Mouse (Mus musculus): Measurements from ENCODE around the gene Plk5. TPM values are rescaled to one million over a fixed set of nuclear protein-coding genes. Genes with fewer than 3 reads are reported as not detected.
A peak's percentile ranks its signal among the peaks of the same experiment; 100 is the strongest.

Plk5 gene
- polyA plus RNA-seq, 1 experiment from 2014 or later: 0.20 TPM

GRCm38 (mm10) chr10:80348981-80349380, 7.3 kb upstream of the Plk5 start:
- WGBS: 20% methylated on average over 26 of the region's 26 CpGs
- H3K4me3 ChIP-seq (ENCODE audit: low read depth, low read length): peak overlapping the region; percentile 45
- H3K27me3 ChIP-seq (replicated peaks; ENCODE audit: control insufficient read depth, insufficient read depth, low read length): 0 out of 2 replicates have a peak, but pooled peaks cover under 1% of the 10 kb centered on the region

GRCm38 (mm10) chr10:80350292-80350691, 6.0 kb upstream of the Plk5 start:
- H3K9me3 ChIP-seq (ENCODE audit: control insufficient read depth): no peaks in the 10 kb centered on the region
- 2% methylated on average over 7 of the region's 7 CpGs for WGBS
- H3K4me1 ChIP-seq (replicated peaks; ENCODE audit: control insufficient read depth, insufficient read depth, low read length): peaks cover 4% of the 10 kb centered on the region; the same call in 1 of the 2 replicates
- no peak overlapping the region for H3K4me3 ChIP-seq (ENCODE audit: low read depth, low read length)
- no peak overlapping the region for H3K27ac ChIP-seq (ENCODE audit: low read depth, low read length)
- TF ChIP-seq CTCF (IDR thresholded peaks at IDR 0.05; ENCODE audit: low read depth): peak; percentile 98
- H3K9ac ChIP-seq (ENCODE audit: low read depth, low read length): no peak overlapping the region
- H3K36me3 ChIP-seq (ENCODE audit: control insufficient read depth, insufficient read depth): no peaks in the 10 kb centered on the region
- H3K27me3 ChIP-seq (replicated peaks; ENCODE audit: control insufficient read depth, insufficient read depth, low read length): peaks cover 12% of the 10 kb centered on the region
- H3K4me2 ChIP-seq (replicated peaks; ENCODE audit: low read depth): no peak overlapping the region
- peak; percentile 61 for ATAC-seq

More at GRCm38 (mm10) chr10:80348981-80349380, 7.3 kb upstream of the Plk5 start:
- H3K9me3 ChIP-seq (ENCODE audit: control insufficient read depth): no peaks in the 10 kb centered on the region
- H3K27ac ChIP-seq (ENCODE audit: low read depth, low read length): no peak overlapping the region
- no peaks in the 10 kb centered on the region; the same call in 1 of the 2 replicates for H3K36me3 ChIP-seq (ENCODE audit: control insufficient read depth, insufficient read depth)
- no peak overlapping the region for H3K9ac ChIP-seq (ENCODE audit: low read depth, low read length)
- peak overlapping the region; percentile 77 for H3K4me2 ChIP-seq (replicated peaks; ENCODE audit: low read depth)
- peaks cover 4% of the 10 kb centered on the region; the same call in 1 of the 2 replicates for H3K4me1 ChIP-seq (replicated peaks; ENCODE audit: control insufficient read depth, insufficient read depth, low read length)
- ATAC-seq: no peak
- TF ChIP-seq CTCF (IDR thresholded peaks at IDR 0.05; ENCODE audit: low read depth): no peak

GRCm38 (mm10) chr10:80351896-80352295, 4.4 kb upstream of the Plk5 start:
- H3K27me3 ChIP-seq (replicated peaks; ENCODE audit: control insufficient read depth, insufficient read depth, low read length): peaks cover 28% of the 10 kb centered on the region

GRCm38 (mm10) chr10:80352727-80353126, 3.5 kb upstream of the Plk5 start:
- Histone ChIP-seq H3K27me3 (replicated peaks; ENCODE audit: control insufficient read depth, insufficient read depth, low read length) (peaks cover 36% of the 10 kb centered on the region), H3K36me3 (ENCODE audit: control insufficient read depth, insufficient read depth) (no peaks in the 10 kb centered on the region), H3K4me3 (ENCODE audit: low read depth, low read length) (no peak overlapping the region), H3K9me3 (ENCODE audit: control insufficient read depth) (no peaks in the 10 kb centered on the region), H3K9ac (ENCODE audit: low read depth, low read length) (no peak overlapping the region), H3K27ac (ENCODE audit: low read depth, low read length) (no peak overlapping the region), H3K4me1 (replicated peaks; ENCODE audit: control insufficient read depth, insufficient read depth, low read length) (peaks cover 3% of the 10 kb centered on the region; the same call in 1 of the 2 replicates), H3K4me2 (replicated peaks; ENCODE audit: low read depth) (no peak overlapping the region)
- 72% methylated on average over 8 of the region's 8 CpGs for WGBS
- TF ChIP-seq CTCF (IDR thresholded peaks at IDR 0.05; ENCODE audit: low read depth): no peak
- no peak for ATAC-seq

More at GRCm38 (mm10) chr10:80351896-80352295, 4.4 kb upstream of the Plk5 start:
- H3K4me2 ChIP-seq (replicated peaks; ENCODE audit: low read depth): no peak overlapping the region
- no peak overlapping the region for H3K9ac ChIP-seq (ENCODE audit: low read depth, low read length)
- no peak for TF ChIP-seq CTCF (IDR thresholded peaks at IDR 0.05; ENCODE audit: low read depth)
- 18% methylated on average over 11 of the region's 11 CpGs for WGBS
- H3K27ac ChIP-seq (ENCODE audit: low read depth, low read length): no peak overlapping the region
- peak; percentile 46; the same call in 1 of the 2 replicates for ATAC-seq
- H3K9me3 ChIP-seq (ENCODE audit: control insufficient read depth): no peaks in the 10 kb centered on the region
- no peak overlapping the region for H3K4me3 ChIP-seq (ENCODE audit: low read depth, low read length)
- no peaks in the 10 kb centered on the region for H3K36me3 ChIP-seq (ENCODE audit: control insufficient read depth, insufficient read depth)
- H3K4me1 ChIP-seq (replicated peaks; ENCODE audit: control insufficient read depth, insufficient read depth, low read length): peaks cover 4% of the 10 kb centered on the region; the same call in 1 of the 2 replicates

GRCm38 (mm10) chr10:80355431-80355830, 828 bp upstream of the Plk5 start:
- no peak overlapping the region for H3K4me2 ChIP-seq (replicated peaks; ENCODE audit: low read depth)
- ATAC-seq: no peak
- no peak overlapping the region for H3K4me3 ChIP-seq (ENCODE audit: low read depth, low read length)
- no peak for TF ChIP-seq CTCF (IDR thresholded peaks at IDR 0.05; ENCODE audit: low read depth)
- H3K36me3 ChIP-seq (ENCODE audit: control insufficient read depth, insufficient read depth): no peaks in the 10 kb centered on the region
- H3K9me3 ChIP-seq (ENCODE audit: control insufficient read depth): no peaks in the 10 kb centered on the region
- 0 out of 2 replicates have a peak, but pooled peaks cover 3% of the 10 kb centered on the region for H3K4me1 ChIP-seq (replicated peaks; ENCODE audit: control insufficient read depth, insufficient read depth, low read length)
- 12% methylated on average over 9 of the region's 9 CpGs for WGBS
- H3K27me3 ChIP-seq (replicated peaks; ENCODE audit: control insufficient read depth, insufficient read depth, low read length): peaks cover 53% of the 10 kb centered on the region
- no peak overlapping the region for H3K27ac ChIP-seq (ENCODE audit: low read depth, low read length)
- H3K9ac ChIP-seq (ENCODE audit: low read depth, low read length): no peak overlapping the region

DNA sequence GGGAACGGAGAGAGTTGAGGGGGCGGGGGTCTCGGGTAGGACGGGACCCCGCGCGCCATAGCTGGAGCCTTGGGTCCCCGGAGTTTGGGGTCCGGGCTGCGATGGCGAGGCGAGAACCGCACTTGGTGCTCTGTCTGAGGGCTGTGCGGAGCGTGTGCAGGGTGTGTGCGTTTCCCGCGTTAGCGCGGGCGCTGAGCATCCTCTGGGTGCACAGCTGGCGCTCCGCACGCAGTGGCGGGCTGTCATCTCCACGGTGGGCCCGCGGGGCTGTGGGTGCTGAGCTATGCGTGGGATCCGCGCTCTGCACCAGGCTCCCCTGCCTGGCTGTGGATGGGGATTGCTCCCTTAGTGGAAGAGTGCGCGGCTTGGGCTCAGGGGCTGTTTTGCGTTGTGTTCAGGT, 478 bp downstream of the Plk5 start:
- Histone ChIP-seq H3K36me3 (ENCODE audit: control insufficient read depth, insufficient read depth) (no peaks in the 10 kb centered on the region), H3K9ac (ENCODE audit: low read depth, low read length) (no peak overlapping the region), H3K27me3 (replicated peaks; ENCODE audit: control insufficient read depth, insufficient read depth, low read length) (peaks cover 53% of the 10 kb centered on the region), H3K4me2 (replicated peaks; ENCODE audit: low read depth) (peak overlapping the region; percentile 35), H3K4me1 (replicated peaks; ENCODE audit: control insufficient read depth, insufficient read depth, low read length) (0 out of 2 replicates have a peak, but pooled peaks cover 3% of the 10 kb centered on the region), H3K27ac (ENCODE audit: low read depth, low read length) (no peak overlapping the region), H3K9me3 (ENCODE audit: control insufficient read depth) (no peaks in the 10 kb centered on the region), H3K4me3 (ENCODE audit: low read depth, low read length) (peak overlapping the region; percentile 29)
- TF ChIP-seq CTCF (IDR thresholded peaks at IDR 0.05; ENCODE audit: low read depth): no peak
- no peak for ATAC-seq
- WGBS: 3% methylated on average over 34 of the region's 34 CpGs
